Mouse (Mus musculus) natural killer cell, adult 2 months (primary cell): ENCODE data around the gene B3galt4.
"Not testable (repeated sequence)": the region's sequence is repeated elsewhere in the genome, so short reads cannot be mapped to it uniquely, and the experiment has no call there.

ENCODE experiments used
- DNase-seq, 2 experiments: peaks; one replicate each; pipeline ENCODE4 v3.0.0; 2022; ENCODE audit warnings: low spot score in 2 of 2

The B3galt4 gene

GRCm38 (mm10) chr17:33904835-33905234 lies 46.5 kb downstream of the B3galt4 start, which contains the start of gene Platr17:
Gene Platr17, plus strand, starts transcription at chr17:33905135.
- not testable (repeated sequence) for DNase-seq

- not testable (repeated sequence) for DNase-seq
Observed at GRCm38 (mm10) chr17:33903911-33904651, 47.2 kb downstream of the B3galt4 start.

DNA sequence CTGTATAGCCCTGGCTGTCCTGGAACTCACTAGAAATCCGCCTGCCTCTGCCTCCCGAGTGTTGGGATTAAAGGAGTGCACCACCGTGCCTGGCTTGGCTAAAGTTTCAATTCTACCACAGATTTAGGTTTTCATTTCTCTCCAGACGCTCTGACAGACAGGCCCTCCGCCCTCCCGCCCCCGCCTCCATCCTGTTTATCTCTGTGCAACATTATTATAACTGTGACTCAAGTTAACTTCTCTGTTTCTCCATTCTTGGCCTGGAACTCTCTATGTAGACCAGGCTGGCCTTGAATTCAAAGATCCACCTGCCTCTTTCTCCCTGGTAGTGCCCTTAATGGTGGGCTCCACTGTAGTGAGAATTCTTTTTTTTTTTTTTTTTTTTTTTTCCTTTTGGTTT lies 48.8 kb downstream of the B3galt4 start:
- DNase-seq = no peak

DNA sequence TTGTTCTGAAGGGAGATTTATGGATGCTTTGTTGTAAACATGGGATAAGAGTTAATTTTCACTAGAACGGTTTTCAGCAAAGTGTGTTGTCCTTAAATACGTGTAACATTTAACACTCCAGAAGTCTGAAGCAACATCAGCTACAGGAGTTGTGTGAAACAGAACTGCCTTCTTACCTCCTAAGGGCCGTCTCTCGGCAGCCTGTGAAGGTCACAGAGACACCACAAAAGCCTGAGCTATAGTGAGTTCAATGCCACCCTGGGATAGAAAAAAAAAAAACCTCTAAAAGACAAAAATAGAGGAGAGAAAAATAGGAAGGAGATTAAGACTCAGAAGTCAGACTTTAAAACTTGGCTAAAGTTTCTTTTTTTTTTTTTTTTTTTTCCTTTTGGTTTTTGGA lies 49.2 kb downstream of the B3galt4 start:
- DNase-seq = no peak

- DNase-seq = no peak
Observed at GRCm38 (mm10) chr17:33901653-33902052, 49.6 kb downstream of the B3galt4 start.

- DNase-seq = no peak
Observed at GRCm38 (mm10) chr17:33900989-33901314, 50.3 kb downstream of the B3galt4 start.

- no peak for DNase-seq
Observed at GRCm38 (mm10) chr17:33900281-33900988, 50.9 kb downstream of the B3galt4 start.
